8 mouse cellular contexts compared by ENCODE assay signal in the genomic region with DNA sequence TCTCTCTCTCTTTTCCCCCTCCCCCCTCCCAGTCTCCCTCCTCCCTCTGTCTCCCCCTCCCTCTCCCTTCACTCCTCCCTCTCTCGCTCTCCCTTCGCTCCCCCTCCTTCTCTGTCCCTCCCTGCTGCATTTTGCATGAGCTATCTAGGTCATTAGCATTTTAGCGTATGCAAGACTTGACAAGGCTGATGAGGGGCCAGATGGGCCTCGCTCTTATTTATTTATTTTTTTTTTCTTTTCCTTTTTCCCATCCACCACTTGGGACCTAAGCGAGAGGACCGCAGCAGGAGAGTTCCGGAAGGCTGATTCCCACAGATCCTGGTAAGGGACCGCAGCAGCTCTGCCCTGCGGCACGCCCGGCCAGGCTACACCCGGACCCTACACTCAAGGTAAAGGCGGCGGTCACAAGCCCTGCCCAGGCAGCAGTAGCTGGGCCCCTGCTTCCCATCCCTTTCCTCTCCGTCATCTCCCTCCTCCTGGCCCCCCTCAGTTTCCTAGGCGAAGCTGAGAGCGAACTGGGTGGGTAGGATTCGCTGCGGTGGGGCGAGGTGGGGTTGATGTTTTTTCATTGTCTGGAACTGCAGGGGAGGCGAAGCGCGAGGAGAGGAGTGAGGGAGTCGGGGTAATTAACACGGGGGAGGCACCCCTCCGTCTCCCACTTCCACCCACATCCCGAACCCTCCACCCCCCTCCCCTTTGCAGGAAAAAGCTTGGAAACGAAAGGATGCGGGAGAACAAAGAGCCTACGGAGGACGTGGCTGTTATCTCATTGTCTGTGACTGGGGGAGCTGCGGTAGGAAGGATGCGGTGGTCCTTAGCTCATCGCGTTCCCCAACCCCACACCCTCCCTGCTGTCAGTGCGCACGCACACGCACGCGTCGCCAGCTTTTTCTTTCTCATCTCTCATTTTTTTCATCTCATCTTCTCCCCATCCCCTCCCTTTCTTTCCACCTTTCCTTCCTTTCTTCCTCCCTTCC.
A peak's percentile ranks its signal among the peaks of the same experiment; 100 is the strongest.
DNase-seq lines count a peak whose midpoint lies in the region; ATAC-seq lines count a peak whose summit lies in the region.

No protein-coding gene starts in this region.

- no peaks in the 10 kb centered on the region for H3K9me3 ChIP-seq in kidney, embryonic 15.5 days (replicated peaks)
- no peaks in the 10 kb centered on the region for H3K9me3 ChIP-seq in forebrain, embryonic 11.5 days (ENCODE audit: control insufficient read depth, low read length)

- ATAC-seq in kidney, embryonic 15.5 days (replicated peaks; ENCODE audit: low FRiP score), result peak; percentile 64; the same call in 1 of the 2 replicates
- ATAC-seq in cerebellum, adult (ENCODE audit: insufficient number of reproducible peaks, low FRiP score, low TSS enrichment), result peak; percentile 32
- ATAC-seq in forebrain, embryonic 11.5 days (replicated peaks; ENCODE audit: low FRiP score), result peak; percentile 52

- H3K4me2 ChIP-seq in kidney, embryonic 15.5 days, result peak overlapping the region; percentile 65
- H3K4me2 ChIP-seq in forebrain, embryonic 11.5 days (ENCODE audit: low read depth, low read length, severe bottlenecking), result peak overlapping the region; percentile 74

- H3K4me1 ChIP-seq in kidney, embryonic 15.5 days, result peaks cover 50% of the 10 kb centered on the region
- peaks cover 14% of the 10 kb centered on the region for H3K4me1 ChIP-seq in forebrain, embryonic 11.5 days (replicated peaks; ENCODE audit: control insufficient read depth, insufficient read depth, low read length)

- no peak overlapping the region for H3K9ac ChIP-seq in kidney, embryonic 15.5 days
- peak overlapping the region; percentile 69 for H3K9ac ChIP-seq in forebrain, embryonic 11.5 days (ENCODE audit: low read length)

- no peak for DNase-seq in kidney, adult 11 months
- peak; percentile 76 for DNase-seq in forebrain, embryonic 11.5 days (ENCODE audit: low spot score)
- DNase-seq in left cerebral cortex, postnatal 25 days (ENCODE audit: low spot score in 2 of 2), result peak; percentile 41 to 81
- peak; percentile 97 for DNase-seq in retina, postnatal 1 day
- DNase-seq in urinary bladder, postnatal 4 days (ENCODE audit: low spot score in 2 of 2), result no peak
- no peak for DNase-seq in spleen, adult 18-20 months

- H3K4me3 ChIP-seq in kidney, embryonic 15.5 days (replicated peaks), result peak overlapping the region; percentile 33
- peak overlapping the region; percentile 48 for H3K4me3 ChIP-seq in forebrain, embryonic 11.5 days (ENCODE audit: low read depth, low read length)

- no peaks in the 10 kb centered on the region for H3K36me3 ChIP-seq in kidney, embryonic 15.5 days
- H3K36me3 ChIP-seq in forebrain, embryonic 11.5 days (ENCODE audit: control insufficient read depth, insufficient read depth, low read length), result no peaks in the 10 kb centered on the region

- 1% methylated on average over 41 of the region's 41 CpGs for WGBS in kidney, embryonic 15.5 days
- WGBS in forebrain, embryonic 11.5 days, result under 1% methylated on average over 39 of the region's 41 CpGs

- no peak overlapping the region for H3K27ac ChIP-seq in kidney, embryonic 15.5 days
- H3K27ac ChIP-seq in forebrain, embryonic 11.5 days (ENCODE audit: low read depth, low read length), result peak overlapping the region; percentile 94

- intact Hi-C loops in left cerebral cortex, postnatal 25 days (cut with DNase I), result loop anchor here (2.0 to 5.0 kb wide), 5 partner anchors 59 to 463 kb away; no protein-coding TSS in a partner anchor

- H3K27me3 ChIP-seq in kidney, embryonic 15.5 days, result peaks cover 96% of the 10 kb centered on the region
- H3K27me3 ChIP-seq in forebrain, embryonic 11.5 days (ENCODE audit: control insufficient read depth, insufficient read depth, low read length), result peaks cover 64% of the 10 kb centered on the region

Comparison
In these comparisons a context has a peak if more than half of its experiments do, and no peak if none do; other contexts are left out.
1. DNase-seq: peak in forebrain, embryonic 11.5 days (single experiment), left cerebral cortex, postnatal 25 days (2 of 2) and retina, postnatal 1 day (single experiment); none in kidney, adult 11 months (single experiment), urinary bladder, postnatal 4 days (0 of 2) and spleen, adult 18-20 months (0 of 2).
2. Peak in every context shown above with its lines, with median percentiles within 50 percentile points of each other: ATAC-seq.